Mouse (Mus musculus) retina, postnatal 1 day (tissue): ENCODE results near the gene Ctnnbip1.
A peak's percentile ranks its signal among the peaks of the same experiment; 100 is the strongest.

Experiments
- DNase-seq: peaks from one replicate; pipeline ENCODE4 v3.0.0-alpha.2; 2012

Gene Ctnnbip1

DNA sequence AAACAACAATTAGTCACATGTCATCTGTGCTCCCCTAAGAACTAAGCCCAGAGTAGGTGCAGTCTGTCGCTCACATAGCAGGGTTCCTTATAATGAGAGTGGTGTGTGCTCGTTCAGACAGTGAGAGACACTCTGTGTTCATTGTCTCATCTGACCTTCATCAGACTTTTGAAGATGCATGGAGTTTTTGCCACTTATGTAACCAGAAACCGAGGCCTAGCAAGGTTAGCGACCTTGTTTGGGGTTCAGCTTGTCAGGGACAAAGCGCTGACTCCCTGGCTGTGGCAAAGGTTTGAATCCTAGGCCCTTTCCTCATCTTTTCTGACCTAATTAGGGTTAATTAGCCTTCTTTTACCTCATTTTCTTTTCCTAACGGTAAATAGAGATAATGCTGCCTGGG is 5.9 kb downstream of the Ctnnbip1 start:
- peak; percentile 26 for DNase-seq

DNA sequence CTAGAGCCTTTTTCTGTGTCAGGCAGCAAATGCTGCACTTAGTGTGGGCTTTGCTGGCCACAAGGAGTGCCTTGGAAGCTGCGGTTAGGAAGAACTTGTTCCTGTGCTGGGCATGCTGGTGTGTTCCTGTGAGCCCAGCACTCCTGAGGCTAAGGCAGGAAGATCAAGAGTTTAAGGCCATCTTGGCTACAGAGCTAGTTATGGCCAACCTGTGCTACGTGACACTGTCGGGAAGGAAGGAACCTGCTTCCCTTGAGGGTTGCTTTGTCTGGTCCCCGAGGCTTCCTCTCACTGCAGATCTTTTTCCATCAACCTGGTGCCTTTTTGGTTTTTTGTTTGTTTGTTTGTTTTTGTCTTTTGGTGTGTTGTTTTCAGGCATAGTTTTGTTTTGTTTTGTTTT is 7.1 kb downstream of the Ctnnbip1 start:
- no peak for DNase-seq

DNA sequence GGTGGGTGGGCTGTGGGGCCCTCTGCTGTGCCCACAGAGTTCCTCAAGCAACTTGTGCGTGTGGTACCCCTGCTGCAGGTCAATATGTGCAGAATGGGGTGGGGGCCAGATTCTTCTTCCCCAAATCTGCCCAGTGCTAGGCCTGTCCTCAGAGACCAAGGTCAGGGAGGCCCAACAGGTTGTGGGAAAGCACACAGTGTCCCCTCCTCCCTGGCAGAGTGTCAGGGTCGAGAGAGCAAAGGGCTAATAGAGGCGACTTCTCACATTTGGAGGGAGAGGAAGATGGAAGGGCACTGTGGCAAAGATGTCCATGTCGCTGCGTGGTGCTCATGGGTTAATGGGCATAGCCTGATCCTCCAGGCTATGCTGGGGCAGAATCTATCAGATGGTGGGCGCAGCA is 7.8 kb downstream of the Ctnnbip1 start:
- no peak for DNase-seq

DNA sequence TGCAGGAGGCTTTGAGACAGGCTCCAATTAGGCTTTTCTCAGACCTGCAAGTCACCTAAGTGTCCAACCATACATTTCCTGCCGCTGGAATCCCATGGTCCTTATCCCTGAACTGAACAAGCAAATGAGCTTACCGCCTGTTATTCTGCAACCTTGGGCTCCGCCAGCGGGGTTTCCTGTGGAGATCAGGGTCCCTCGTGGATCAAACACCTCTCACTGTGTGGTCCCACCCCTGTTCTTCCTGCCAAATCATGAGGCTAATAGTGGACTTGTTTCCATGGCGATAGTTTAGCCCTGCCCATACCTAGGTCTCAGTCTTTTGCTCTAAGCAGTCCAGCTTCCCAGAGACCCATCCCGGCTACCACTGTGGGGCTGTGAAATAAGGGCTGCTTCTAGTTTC is 8.3 kb downstream of the Ctnnbip1 start:
- peak; percentile 64 for DNase-seq

DNA sequence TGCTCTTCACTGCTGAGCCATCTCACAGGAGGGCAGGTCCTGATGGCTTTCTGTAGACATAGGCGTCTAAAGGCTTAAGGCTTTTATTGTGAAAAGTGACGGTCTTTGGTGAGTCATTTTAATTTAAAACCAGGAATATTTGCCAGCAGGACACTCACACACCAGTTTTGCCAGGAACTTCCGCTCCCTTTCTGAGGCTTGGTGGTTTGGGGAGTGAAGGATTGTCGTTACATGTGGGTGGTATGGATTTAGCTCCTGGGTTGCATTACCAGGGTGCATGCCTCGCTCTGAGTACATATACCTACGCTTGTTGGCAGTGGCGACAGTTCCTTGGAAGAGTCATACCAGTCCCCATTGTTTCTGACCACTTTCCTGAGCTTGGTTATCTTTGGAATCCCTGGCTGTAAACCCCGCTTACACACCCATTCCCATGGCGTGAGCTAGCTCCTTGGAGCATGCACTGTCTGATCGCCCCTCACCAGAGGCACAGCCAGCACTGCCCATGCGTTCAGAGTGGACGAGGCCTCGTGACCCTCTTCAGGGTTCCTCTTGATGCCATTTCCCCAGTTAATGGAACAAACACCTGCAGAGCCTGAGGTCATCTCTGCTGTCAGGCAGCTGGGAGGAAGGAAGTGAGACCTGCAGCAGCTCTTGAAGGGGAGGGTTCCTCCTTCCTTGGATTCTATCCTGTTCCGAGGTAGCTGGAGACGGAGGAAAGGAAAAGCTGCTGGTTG is 9.8 kb downstream of the Ctnnbip1 start:
- DNase-seq = no peak

DNA sequence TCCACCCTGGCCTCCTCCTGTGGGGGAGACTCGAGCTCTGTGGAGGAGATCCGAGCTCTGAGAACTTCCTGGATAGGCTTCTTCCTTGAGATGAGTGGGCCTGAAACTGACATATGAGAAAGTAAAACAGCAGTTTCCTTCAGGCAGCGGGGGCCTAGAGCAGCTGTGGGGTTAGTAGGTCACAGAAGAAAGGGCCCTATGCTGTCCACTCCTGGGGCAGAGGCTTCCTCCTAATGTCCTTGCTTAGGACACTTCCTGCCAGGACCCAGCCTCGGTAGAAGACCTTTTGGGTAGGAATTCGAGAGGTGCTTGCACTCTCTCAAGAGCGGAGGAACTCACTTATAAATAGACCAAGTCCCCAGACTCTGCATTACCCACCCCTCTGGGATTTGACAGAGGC is 11.7 kb downstream of the Ctnnbip1 start:
- DNase-seq = no peak

DNA sequence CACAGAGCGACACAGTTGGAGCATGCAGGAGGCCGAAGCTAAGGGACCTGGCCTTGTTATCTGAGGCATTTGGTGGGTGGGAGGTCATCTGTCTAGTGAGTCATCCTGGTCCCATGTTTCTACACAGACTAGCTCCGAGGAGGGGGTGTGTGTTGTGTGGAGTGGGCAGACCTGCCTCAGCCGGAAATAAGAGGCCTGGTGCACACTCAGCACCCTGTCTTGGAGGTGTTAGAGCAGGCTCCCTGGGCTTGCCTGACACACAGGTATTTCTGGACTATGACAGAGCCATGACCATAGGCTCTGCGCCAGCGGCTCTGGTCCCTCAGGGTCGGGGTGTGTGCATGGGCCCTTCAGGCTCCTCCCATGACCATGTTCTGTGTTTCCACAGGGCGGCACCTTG is 21.4 kb downstream of the Ctnnbip1 start:
- DNase-seq = no peak

DNA sequence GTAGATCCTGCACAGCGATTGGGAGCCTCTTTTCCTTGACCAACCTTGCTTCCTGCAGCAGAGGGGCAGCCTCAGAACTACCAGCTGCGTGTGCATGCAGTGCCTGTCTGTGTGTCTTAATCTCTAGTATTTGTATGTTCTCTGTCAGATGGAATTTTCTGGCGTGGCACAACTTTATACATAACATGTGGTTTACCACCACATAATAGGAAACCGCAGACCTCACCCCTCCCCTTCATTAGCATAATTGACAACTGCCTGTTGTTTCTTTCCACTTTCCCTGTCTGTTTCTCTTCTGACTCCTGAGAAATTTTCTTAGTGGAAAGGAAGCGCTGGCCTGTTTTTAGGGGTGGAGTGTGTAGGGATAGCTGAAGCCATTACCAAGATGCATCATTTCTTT is 23.9 kb downstream of the Ctnnbip1 start:
- peak; percentile 62 for DNase-seq

DNA sequence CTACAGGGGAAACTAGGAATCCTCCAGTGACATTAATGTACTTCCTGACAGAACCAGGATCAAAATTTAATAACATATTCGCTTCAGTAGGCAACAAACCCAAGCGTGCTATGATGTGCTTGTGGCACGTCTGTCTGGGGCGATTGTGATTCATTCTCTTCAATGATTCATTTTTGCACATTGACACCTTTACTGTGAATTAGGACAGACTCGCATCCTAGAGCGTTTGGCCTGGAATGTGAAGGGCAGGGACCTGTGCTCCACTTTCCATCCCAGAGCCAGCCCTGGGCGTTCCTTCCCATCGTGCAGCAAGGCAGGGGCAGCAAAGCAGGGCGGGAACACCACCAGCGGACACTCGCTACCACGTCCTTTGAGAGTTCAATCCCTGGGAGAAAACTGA is 24.4 kb downstream of the Ctnnbip1 start:
- peak; percentile 52 for DNase-seq

DNA sequence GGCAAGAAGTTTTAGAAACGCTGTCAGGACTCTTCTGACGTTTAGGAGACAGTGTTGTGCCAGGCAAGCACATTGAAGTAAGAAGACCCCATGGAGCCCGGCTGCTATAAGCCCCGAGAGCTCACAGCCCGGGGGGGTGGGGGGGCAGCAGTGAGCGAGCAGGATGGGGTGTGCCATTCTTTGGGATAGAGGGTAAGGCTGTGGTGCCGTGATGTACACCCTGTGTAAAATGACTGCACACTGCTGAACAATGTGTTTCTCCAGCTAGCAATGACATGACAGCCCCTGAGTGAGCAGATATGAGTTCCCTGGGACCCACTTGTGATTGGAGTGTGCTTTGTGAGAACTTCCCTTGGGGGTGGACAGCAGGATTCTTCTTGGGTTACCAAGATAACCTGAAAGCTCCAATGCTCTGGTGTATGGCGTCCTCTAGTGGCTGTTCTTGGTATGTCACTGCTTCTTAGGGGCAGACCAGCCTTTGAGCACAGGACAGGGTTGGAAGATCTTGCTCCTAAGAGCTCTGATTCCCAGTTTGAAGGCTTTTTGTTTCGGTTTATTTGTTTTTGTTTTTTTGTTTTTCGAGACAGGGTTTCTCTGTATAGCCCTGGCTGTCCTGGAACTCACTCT is 25.0 kb downstream of the Ctnnbip1 start:
- DNase-seq = peak; percentile 93

DNA sequence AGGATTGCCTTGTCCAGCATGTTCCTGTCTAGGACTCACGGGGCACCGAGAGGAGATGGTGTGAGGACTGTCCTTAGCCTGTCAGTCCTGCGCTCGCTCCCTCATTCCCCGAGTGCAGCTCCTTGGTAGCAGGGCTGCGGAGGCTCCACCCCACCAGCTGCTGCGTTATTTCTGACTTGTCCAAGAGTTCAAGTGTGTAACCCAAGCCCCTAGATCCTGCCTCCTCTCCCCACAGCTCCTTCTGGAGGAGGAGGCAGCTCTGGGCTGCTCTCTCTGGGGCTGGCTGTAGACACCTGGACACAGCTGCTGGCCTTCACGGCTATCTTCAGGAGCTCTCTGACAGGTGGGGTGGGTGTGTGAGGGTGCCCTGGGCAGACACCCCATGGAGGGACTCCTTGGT is 26.9 kb downstream of the Ctnnbip1 start:
- no peak for DNase-seq

DNA sequence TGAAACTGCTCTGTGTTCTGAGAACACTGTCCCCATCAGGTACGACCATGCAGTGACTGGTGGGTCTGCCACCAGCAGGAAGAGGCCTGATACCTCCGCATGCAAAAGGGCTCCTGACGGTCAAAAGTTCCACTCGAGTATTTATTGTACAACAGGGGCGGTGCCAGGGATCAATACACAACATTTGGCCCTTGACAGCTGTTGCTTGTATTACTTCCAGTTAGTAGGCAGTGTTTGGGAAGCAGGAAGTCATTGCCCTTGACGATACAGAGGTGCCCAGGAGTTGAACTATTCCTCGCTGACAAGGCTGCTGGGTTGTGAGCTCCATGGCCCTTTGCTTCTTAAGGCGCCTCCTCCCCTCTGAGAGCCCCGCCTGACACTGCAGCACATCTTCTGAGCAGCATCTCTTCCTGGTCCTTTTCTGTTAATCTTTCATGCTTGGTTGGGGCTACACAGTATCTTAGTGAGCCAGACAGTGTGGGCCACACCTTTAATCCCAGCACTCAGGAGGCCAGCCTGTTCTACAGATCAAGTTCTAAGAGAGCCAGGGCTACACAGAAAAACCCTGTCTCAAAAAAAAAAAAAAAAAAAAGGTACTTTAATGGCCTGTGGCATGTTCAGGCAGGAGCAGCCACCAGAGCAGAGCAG is 28.9 kb downstream of the Ctnnbip1 start:
- no peak for DNase-seq

DNA sequence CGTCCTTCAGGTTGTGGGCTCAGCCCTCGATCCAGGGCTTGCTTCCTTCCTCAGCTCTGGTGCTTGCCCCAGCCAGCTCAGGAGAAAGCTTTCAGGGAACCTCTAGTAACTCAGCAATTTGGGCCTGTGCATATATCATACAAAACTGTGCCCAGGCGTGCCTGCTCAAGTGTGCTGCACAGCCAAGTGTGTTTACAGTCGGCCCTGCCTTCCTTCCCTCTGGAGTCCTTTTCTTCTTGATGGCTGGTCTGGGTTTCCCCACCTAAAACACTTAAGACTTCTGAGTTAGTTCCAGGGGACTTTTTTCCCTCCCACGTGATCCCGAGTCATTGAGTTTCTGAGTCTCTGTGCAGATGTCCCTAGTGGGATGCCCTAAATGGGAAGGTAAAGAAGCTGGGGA is 29.5 kb downstream of the Ctnnbip1 start:
- DNase-seq = no peak

DNA sequence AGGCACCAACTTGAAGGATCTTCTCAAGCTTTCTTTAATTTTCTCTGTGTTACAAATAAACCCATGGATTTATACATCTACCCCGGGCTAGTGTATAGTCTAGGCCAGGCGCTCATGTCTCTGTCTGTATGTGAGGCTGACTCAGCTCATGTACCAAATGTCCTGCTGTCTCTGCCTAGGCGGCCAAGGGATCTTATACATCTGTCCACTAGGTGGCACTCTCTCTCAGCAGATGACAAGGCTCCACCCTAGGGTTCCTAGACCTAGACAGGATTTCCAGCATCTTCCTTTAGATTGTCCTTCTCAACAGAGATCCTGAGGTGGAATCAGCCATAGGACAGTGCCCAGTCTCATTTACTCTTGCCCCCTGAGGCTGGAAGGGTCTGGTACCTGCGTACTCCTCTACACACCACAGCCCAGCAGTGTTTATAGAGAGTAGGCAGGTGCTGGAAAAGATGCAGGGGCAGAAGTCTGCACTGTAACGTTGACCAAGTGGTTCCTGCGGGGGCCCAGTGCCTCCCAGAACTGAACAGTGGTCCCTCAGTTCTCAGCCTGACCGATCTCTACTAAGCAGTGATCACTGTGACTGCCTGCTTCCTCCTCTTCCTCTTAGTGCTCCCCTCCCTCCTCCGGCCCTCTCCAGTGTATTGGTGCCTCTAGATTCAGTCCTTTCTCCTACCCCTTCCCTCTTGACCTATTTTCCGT is 31.3 kb downstream of the Ctnnbip1 start:
- DNase-seq = peak; percentile 89

DNA sequence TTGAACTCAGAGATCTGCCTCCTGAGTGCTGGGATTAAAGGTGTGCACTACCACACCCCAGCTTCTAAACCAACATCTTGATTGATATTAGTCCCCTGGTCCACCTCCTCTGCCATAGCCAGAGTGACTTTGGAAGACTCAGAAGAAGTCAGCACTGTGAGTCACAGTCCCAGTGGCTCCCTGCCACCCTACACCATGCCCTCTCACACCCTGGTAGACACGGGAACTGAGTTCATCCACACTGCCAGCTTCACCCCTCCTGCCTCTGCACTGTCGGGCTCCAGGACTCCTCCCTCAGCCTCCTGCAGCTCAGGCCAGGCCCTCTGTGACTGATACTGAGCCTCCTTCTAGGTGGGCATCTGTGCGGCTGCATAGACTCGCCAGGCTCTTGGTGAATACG is 32.8 kb downstream of the Ctnnbip1 start:
- no peak for DNase-seq

DNA sequence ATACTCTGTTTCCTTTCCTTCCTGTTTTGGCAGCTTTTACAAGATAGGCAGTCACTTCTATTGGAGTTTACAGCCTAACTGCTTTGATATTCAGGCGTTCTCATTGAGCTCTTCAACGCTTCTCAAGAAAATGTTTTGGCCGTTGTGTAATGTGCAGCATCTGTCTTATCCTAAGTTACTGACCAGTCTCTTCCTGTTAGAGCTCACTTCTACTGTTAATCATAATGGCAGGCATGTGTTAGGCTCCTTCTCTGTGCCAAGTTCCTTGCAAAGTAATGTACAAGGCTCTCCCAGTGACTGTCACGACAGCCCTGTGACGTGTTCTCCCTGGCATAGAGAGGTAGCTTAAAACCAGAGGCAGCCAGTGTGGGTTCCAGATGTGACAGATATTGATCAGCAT is 33.7 kb downstream of the Ctnnbip1 start:
- no peak for DNase-seq

DNA sequence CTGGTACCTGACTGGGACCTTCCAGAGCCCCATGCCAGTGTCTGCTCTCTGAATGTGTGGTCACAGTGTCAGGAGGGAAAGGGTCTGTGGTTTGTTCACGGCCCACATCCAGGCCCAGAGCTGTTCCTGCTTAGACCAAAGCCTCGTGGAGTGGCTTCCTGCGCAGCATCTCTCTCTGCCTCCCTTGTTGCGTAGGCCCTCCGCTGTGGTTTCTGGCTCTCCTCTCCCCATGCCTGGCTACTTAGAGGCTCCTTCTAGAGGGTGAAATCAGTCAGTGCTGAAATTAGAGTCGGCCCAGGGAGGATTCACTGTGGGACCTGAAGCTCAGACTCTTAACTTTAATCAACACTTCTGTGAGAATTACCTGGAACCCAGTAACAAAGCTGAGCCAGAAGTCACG is 35.8 kb downstream of the Ctnnbip1 start:
- DNase-seq = no peak

DNA sequence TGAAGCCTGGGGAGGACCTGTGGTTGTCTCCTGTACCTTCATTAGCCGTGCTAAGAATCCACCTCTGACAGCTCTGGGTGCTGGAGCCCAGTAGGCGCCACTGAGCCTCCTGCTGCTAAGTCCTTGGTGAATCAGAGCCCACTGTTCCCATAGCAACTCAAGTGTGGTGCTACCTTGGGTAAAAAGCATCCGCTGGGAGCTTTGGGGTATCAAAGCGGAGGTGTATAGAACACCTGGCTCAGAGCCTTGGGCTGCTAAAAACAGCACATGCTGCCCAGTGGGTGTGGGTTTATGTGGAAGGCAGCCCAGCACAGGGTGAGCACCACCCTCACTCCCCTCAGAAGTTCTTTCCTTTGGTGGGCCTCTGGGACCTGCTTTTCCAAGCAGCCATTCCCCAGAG is 38.1 kb downstream of the Ctnnbip1 start:
- no peak for DNase-seq

DNA sequence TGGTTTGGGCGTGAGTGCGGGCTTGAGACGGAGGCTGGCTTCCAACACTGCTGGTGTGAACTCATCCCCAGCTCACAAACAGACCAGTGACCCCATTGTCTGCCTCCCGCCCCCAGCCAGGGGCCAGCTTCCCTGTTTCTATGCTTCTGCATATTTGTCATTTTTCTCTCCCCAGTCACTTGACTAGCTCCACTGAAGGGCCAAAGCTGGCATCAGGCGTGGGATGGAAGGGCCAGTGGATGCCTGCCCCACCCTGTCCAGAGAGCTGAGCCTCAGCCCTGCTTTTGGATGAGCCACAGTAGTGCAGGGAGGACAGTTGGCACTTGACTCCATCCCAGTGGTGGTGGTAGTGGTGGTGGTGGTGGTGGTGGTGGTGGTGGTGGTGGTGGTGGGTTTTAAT is 39.9 kb downstream of the Ctnnbip1 start:
- no peak for DNase-seq

DNA sequence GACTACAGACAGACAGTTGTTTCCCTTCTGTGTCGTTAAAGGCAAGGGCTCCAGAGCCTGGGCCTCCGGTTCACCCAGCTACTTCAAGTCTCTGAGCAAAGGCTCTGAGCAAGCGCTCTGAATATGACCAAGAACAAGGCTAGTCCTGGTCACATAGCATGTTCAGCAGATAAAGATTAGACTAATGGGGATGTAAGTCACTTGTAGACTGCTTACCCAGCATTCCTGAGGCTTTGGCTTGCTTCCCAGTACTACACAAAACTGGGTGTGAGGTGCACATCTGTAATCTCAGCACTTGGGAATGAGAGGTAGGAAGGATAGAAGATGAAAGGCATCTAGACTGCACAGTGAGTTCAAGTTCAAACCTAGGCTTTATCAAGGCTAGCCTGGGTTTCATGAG is 40.4 kb downstream of the Ctnnbip1 start:
- DNase-seq = no peak

DNA sequence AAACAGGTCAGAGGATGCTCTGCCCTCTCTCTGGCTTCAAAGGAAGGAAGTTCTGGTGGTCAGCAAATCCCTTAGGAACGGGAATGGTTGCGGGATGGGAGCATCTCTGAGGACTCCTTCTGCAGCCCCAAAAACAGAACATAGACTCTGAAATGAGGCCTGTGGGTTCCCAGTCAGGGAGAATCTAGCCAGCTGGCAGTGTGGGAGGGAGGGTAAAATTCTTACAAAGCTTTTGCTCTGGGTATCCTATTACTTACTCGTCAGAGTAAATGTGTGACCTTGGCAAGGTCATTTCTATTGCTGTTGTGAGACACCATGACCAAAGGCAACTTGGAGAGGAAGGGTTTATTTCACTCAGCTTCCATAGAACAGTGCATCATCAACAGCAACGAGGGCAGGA is 43.4 kb downstream of the Ctnnbip1 start:
- no peak for DNase-seq

DNA sequence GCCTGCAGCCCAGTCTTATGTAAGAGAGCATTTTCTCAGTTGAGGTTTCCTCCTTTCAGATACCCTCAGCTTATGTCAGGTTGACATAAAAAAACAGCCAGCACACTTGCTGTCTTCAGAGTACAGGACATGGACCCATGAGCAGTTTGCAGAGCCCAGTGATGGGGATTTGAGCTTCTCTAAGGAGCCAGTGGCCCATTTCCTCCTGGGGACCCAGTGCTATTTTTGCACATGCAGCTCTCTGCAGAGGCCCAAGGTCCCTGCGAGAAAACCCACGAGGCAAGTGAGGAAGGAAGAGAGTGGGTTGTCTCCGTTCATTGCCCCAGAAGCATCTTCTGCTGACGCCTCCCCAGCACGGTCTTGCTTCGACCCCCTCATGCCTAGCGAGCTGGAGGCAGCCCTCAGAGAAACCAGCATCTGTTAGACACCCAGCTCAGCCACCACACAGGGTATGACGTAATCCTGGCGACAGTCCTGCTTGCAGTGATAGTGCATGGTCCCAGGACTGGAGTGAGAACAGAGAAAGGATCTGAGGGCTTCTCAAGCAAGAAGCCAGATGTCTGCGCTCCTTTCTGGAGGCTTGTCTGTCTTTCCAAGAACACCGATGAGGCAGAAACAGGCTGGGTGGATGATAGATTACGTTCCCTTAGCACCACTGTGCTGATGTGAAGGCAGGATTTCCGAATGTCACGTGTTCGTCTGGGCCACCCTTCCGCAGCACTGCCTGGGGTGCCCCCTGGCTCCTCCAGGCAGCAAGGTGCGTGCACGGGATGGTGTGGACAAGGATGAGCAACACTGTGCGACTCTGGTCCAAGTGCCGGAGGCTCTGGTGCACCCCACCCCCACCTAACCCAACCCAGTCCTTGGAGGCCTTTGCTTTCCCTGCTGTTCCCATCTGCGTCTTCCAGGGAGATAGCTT is 44.2 kb downstream of the Ctnnbip1 start:
- peak; percentile 41 for DNase-seq

DNA sequence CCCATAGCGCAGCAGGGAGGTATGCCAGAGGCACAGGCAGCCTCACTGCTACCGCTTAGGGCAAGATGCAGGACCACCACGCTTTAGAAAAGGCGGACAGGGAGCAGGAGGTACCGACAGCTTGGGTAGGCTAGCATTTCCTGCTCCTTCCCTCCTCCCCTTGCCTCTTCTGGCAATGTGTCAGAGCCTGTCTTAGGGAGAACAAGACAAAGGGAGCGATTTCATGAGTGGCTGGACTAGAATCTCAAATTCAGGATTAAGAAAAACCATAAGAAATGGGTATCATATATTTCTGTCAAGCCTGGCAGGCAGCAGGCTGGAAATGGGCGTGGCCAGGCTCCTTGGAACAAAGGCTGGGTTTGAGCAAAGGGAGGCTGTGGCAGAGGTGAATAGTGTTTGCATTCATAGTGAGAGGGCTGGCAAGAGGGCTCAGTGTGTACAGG is 44.9 kb downstream of the Ctnnbip1 start:
- DNase-seq = peak; percentile 45
